ENCODE assay signal across 23 mouse cellular contexts in genomic region chr6:5830717-5831116, GRCm38 (mm10).
DNase-seq lines count a peak whose midpoint lies in the region; ATAC-seq and TF ChIP-seq lines count a peak whose summit lies in the region.
"Had no signal": no experiment of that assay in that cellular context is flagged by ENCODE, and none has a peak within 500 bp of the region (broad histone marks: within the 10 kb centered on the region; RNA-seq: fewer than 3 reads in every experiment).

No protein-coding gene starts in this region.

- H3K27me3 ChIP-seq in kidney, embryonic 14.5 days (ENCODE audit: control insufficient read depth, insufficient read depth, low read length): no peaks in the 10 kb centered on the region
- H3K27me3 ChIP-seq in kidney, embryonic 16.5 days (ENCODE audit: insufficient read depth, low read length): no peaks in the 10 kb centered on the region
- H3K27me3 ChIP-seq in midbrain, embryonic 11.5 days (ENCODE audit: control insufficient read depth, insufficient read depth, low read length): no peaks in the 10 kb centered on the region
- no peaks in the 10 kb centered on the region for H3K27me3 ChIP-seq in midbrain, postnatal 0 days (ENCODE audit: insufficient read depth, low read length)
- H3K27me3 ChIP-seq: embryonic facial prominence, embryonic 15.5 days; forebrain, embryonic 12.5 days had no signal

- 34% methylated on average over 2 of the region's 2 CpGs for WGBS in kidney, embryonic 14.5 days
- 37% methylated on average over 2 of the region's 2 CpGs for WGBS in kidney, embryonic 16.5 days
- 71% methylated on average over 2 of the region's 2 CpGs for WGBS in midbrain, embryonic 11.5 days
- WGBS in midbrain, postnatal 0 days: 53% methylated on average over 2 of the region's 2 CpGs

- TF ChIP-seq CTCF in midbrain, postnatal 0 days (IDR thresholded peaks at IDR 0.05): no peak

- no peak overlapping the region for H3K27ac ChIP-seq in kidney, embryonic 14.5 days (ENCODE audit: low read depth, low read length)
- H3K27ac ChIP-seq in kidney, embryonic 16.5 days (ENCODE audit: low read length): no peak overlapping the region
- H3K27ac ChIP-seq in midbrain, embryonic 11.5 days (ENCODE audit: low read depth, low read length): no peak overlapping the region
- no peak overlapping the region for H3K27ac ChIP-seq in midbrain, postnatal 0 days (ENCODE audit: low read depth, low read length)
- H3K27ac ChIP-seq: embryonic facial prominence, embryonic 13.5 days; embryonic facial prominence, embryonic 15.5 days; forebrain, embryonic 10.5 days; forebrain, embryonic 12.5 days had no signal

- DNase-seq in kidney, adult 9 months: no peak
- DNase-seq in kidney, adult 18-20 months: no peak
- DNase-seq in midbrain, embryonic 11.5 days (ENCODE audit: low spot score, missing footprints): peak; percentile 44
- DNase-seq in midbrain, postnatal 0 days (ENCODE audit: low spot score): no peak
- no peak for DNase-seq in ovary, postnatal 14 days (ENCODE audit: low spot score)
- DNase-seq: adrenal gland, adult 2 months; adrenal gland, postnatal 10 days; adrenal gland, postnatal 25 days; cerebellum, adult 11 months; cerebellum, adult 18-20 months; cerebellum, adult 8-10 months; cerebellum, adult 9-11 months; cerebellum, postnatal 14 days; cerebellum, postnatal 36 days; embryo, embryonic 11 days had no signal

- H3K36me3 ChIP-seq in kidney, embryonic 14.5 days (ENCODE audit: control insufficient read depth, insufficient read depth, low read length): no peaks in the 10 kb centered on the region
- H3K36me3 ChIP-seq in kidney, embryonic 16.5 days (ENCODE audit: insufficient read depth, low read length): no peaks in the 10 kb centered on the region
- H3K36me3 ChIP-seq in midbrain, embryonic 11.5 days (ENCODE audit: control insufficient read depth, insufficient read depth, low read length): no peaks in the 10 kb centered on the region
- H3K36me3 ChIP-seq in midbrain, postnatal 0 days (ENCODE audit: insufficient read depth, low read length): no peaks in the 10 kb centered on the region
- H3K36me3 ChIP-seq: embryonic facial prominence, embryonic 13.5 days; embryonic facial prominence, embryonic 15.5 days; forebrain, embryonic 10.5 days; forebrain, embryonic 12.5 days had no signal

- H3K9ac ChIP-seq in kidney, embryonic 14.5 days (ENCODE audit: low read depth, low read length): no peak overlapping the region
- H3K9ac ChIP-seq in kidney, embryonic 16.5 days (replicated peaks; ENCODE audit: low read length): no peak overlapping the region
- no peak overlapping the region for H3K9ac ChIP-seq in midbrain, embryonic 11.5 days (ENCODE audit: low read length)
- H3K9ac ChIP-seq in midbrain, postnatal 0 days (replicated peaks; ENCODE audit: low read length, poor library complexity, severe bottlenecking): no peak overlapping the region
- H3K9ac ChIP-seq: embryonic facial prominence, embryonic 13.5 days; embryonic facial prominence, embryonic 15.5 days; forebrain, embryonic 12.5 days had no signal

- H3K4me2 ChIP-seq in kidney, embryonic 14.5 days (replicated peaks; ENCODE audit: low read depth, low read length): no peak overlapping the region
- no peak overlapping the region for H3K4me2 ChIP-seq in kidney, embryonic 16.5 days (replicated peaks; ENCODE audit: low read depth, low read length)
- H3K4me2 ChIP-seq in midbrain, embryonic 11.5 days: no peak overlapping the region
- H3K4me2 ChIP-seq in midbrain, postnatal 0 days (ENCODE audit: low read depth, low read length, poor library complexity, severe bottlenecking): no peak overlapping the region
- H3K4me2 ChIP-seq: embryonic facial prominence, embryonic 13.5 days; embryonic facial prominence, embryonic 15.5 days; forebrain, embryonic 12.5 days had no signal

- ATAC-seq in kidney, embryonic 14.5 days (ENCODE audit: low FRiP score, low TSS enrichment): peak; percentile 80
- peak; percentile 72 for ATAC-seq in kidney, embryonic 16.5 days (ENCODE audit: low FRiP score, low TSS enrichment)
- no peak for ATAC-seq in midbrain, embryonic 11.5 days (ENCODE audit: low FRiP score)
- no peak for ATAC-seq in midbrain, postnatal 0 days (ENCODE audit: low FRiP score)
- ATAC-seq: forebrain, embryonic 14.5 days had no signal

- no peaks in the 10 kb centered on the region for H3K4me1 ChIP-seq in kidney, embryonic 14.5 days (ENCODE audit: control insufficient read depth, insufficient read depth, low read length)
- peaks cover 9% of the 10 kb centered on the region for H3K4me1 ChIP-seq in kidney, embryonic 16.5 days (ENCODE audit: insufficient read depth, low read length)
- H3K4me1 ChIP-seq in midbrain, embryonic 11.5 days (ENCODE audit: control insufficient read depth, insufficient read depth, low read length): no peaks in the 10 kb centered on the region
- H3K4me1 ChIP-seq in midbrain, postnatal 0 days (ENCODE audit: insufficient read depth, low read length): no peaks in the 10 kb centered on the region
- H3K4me1 ChIP-seq: embryonic facial prominence, embryonic 15.5 days; forebrain, embryonic 12.5 days had no signal

- H3K9me3 ChIP-seq in kidney, embryonic 14.5 days (ENCODE audit: control insufficient read depth, low read length): no peaks in the 10 kb centered on the region
- H3K9me3 ChIP-seq in kidney, embryonic 16.5 days (ENCODE audit: low read length): no peaks in the 10 kb centered on the region
- H3K9me3 ChIP-seq in midbrain, embryonic 11.5 days (ENCODE audit: control insufficient read depth, low read length): no peaks in the 10 kb centered on the region
- no peaks in the 10 kb centered on the region for H3K9me3 ChIP-seq in midbrain, postnatal 0 days (ENCODE audit: low read length)
- H3K9me3 ChIP-seq: embryonic facial prominence, embryonic 13.5 days; embryonic facial prominence, embryonic 15.5 days; forebrain, embryonic 10.5 days; forebrain, embryonic 12.5 days had no signal

- H3K4me3 ChIP-seq in kidney, embryonic 14.5 days (ENCODE audit: low read length): no peak overlapping the region
- no peak overlapping the region for H3K4me3 ChIP-seq in kidney, embryonic 16.5 days (ENCODE audit: low read length)
- H3K4me3 ChIP-seq in midbrain, embryonic 11.5 days (ENCODE audit: low read depth, low read length): no peak overlapping the region
- H3K4me3 ChIP-seq in midbrain, postnatal 0 days (ENCODE audit: low read depth, low read length): no peak overlapping the region
- H3K4me3 ChIP-seq: embryonic facial prominence, embryonic 13.5 days; embryonic facial prominence, embryonic 15.5 days; erythroblast, embryonic 14.5 days; forebrain, embryonic 10.5 days; forebrain, embryonic 12.5 days had no signal

Comparison
In these comparisons a context has a peak if more than half of its experiments do, and no peak if none do; other contexts are left out.
1. ATAC-seq: peak in kidney, embryonic 14.5 days (single experiment) and kidney, embryonic 16.5 days (single experiment); none in midbrain, embryonic 11.5 days (single experiment) and midbrain, postnatal 0 days (single experiment).